Mouse (Mus musculus): ENCODE data around the gene Mmp8.

Mmp8 gene

DNA sequence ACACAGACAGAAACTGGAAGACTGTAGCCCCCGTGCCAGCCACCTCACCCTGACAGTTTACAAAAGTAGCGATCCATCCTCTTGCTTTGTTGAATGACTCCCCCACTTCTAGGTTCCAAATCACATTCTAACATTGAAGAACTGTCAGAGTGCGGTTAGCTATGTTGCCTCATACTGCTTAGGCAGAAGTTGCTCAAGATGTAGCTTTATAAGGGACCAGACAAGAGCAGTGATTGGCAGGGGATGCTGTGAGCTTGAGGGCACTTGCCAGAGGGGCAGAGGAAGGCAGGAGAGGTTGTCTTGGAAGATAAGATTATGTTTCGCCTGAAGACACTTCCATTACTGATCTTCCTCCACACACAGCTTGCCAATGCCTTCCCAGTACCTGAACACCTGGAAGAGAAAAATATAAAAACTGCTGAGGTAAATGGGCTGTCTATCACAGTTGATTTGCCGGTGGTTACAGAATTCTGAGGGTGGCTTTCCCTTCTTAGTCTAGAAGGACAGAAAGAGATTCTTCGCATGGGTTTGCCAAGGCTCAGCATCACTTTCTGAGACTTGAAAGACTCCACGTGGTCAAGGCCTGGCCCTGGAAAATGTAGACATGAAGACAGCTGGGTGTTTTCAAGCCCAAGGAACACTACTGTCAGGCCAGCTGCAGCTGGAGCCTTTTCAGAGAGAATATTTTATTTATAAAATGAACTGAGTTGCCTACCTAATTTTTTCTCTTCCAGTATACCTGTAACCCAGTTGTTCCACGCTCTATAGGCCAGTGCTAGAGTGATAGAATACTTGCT, at the start of gene Mmp8:
Gene Mmp8, plus strand, starts transcription at position 236 of the 797 bp plus-strand sequence.
- peak in 1 of 2 experiments; percentile 29 for DNase-seq

DNA sequence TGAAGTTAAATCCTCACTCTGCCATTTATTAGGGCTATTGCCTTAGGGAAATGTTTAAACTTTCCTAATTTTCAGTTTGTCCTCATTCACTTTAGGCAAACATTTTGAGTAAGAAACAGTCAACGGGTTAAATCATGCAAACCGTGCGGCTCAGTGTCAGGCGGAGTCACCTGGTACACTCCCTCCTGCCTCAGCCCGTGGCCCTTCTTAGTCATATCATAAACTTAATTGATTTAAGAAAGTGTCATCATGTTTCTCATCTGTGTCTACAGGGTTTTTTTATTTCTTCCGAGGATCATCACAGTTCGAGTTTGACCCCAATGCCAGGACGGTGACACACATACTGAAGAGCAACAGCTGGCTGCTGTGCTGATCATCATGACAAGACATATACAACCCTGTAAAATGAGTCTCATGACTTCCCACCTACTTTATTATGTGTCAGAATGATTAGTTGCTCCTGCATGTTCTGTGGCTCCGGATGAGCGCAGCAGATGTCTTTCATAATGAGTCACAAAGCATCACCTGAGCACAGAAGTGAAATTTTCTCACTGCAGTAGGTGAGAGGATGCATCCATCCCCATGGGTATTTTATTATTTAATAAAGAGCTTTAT, 48.5 kb upstream of the Mmp8 start:
- DNase-seq: no peak

DNA sequence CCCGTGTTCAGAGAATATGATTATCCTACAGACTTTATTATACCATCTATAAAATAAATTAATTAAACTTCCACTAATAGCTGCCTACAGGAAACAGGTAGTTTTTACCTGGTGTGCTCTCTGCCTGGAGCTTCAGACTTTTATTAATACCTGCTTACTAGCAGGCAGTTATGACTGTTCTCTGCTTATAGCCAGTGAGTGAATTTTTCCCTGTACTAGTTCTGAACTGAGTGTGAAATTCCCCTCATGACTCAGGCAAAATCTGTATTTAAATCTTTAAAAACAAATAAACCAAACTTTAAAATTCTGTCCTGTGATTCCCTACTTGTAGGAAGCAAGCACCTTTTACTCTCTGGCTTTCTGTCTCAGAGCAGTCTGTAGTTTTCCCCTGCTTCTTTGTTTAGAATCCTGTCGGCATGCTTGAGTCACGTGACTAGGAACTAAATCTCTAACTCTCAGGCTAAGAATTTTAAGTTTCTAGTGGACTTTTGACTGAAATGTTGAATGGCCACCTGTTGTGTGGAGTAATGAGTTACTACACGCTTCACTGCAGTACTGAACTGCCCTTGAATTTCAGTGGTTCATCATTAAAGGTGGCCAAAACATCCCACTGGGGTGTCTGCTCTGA, 40.2 kb upstream of the Mmp8 start:
- no peak for DNase-seq

DNA sequence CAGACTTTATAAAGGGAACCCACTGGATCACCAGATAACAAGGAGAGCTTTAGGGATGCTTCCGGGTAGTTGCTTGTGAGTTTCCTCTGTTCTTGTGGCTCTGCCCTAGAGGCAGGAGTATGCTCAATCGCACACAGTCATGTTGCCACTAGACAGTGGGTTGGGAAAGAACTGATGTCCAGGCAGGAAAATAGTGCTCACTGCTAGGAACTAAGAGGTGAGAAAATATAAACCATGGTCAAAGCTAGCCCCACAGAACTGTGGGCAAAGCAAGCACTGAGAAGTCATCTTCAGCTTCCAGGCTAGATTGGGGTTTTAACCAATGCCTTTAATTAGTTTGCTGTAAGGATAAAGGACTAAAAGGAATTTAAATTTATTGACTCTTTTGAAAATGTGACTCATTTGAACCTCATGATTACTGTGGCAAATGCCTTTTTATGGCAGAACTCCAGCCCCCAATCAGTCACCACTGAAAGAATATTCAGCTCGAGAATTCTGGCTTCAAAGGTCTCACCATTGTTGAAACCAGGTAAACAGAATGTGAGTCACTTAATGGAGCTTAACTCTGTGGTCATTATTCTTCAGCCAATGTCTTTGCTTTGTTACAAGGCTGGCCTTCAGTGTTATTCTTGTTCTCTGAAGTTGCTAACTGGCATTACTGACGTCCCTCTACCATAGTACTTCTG, 31.9 kb upstream of the Mmp8 start:
- peak in 1 of 2 experiments; percentile 2 for DNase-seq

DNA sequence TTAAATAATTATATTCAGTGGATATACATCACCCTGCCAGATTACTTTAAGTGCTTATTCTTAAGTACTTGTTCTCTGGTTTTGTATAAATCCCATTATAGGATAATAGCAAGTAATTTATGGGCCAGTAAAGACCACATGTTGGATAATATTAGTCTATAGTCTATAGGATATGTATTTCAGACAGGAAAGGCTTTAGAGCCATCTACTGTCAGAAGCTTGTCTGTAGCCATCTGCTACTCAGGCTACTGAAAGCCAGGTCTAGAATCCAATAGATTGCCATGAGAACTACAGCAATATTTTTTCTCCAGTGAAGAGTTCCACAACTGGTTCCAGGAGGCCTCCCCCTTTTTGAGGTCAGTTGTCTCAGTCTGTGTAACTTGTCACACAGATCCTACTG, 15.5 kb upstream of the Mmp8 start:
- no peak for DNase-seq

DNA sequence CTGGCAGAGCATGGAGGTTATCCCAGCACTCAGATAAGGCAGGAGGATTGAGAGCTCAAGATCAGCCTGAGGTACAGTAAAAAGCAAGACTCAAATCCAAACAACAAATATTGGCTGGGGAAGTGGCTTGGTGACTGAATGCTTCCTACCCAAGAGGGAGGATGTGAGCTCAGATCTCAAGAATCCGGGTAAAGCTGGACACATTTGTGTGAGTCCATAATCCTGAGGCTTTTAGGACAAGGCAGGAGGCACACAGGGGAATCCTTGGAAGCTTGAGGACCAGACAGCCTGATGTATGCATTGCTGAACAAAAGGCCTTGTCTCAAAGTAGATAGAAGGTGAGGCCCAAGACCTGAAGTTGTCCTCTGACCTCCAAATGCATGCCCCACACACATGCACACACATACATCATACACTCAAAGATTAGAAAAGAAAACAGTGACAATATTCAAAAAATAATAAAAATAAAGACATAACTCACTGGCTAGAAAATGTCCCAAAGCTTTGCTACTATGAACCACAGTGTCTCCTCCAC, 13.3 kb upstream of the Mmp8 start:
- DNase-seq: no peak

DNA sequence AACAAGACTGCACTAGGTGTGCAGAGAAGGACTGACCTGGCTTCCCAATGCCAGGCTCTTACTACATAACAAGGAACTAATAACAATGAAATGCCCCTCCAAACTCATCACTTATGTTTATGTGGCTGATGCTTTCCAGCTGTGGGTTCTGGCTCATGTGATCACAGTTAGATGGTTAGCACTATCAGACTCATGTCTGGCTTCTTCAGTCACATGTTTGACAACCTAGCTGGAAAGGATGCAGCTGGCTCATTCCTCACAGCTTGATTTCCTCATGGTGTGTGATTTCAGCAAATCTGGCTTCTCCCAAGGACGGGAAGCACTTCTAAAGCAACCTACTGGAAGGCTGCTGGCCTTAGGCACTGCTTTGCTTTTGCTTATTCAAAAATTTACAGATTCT, 12.8 kb upstream of the Mmp8 start:
- DNase-seq: peak; percentile 39 to 64

DNA sequence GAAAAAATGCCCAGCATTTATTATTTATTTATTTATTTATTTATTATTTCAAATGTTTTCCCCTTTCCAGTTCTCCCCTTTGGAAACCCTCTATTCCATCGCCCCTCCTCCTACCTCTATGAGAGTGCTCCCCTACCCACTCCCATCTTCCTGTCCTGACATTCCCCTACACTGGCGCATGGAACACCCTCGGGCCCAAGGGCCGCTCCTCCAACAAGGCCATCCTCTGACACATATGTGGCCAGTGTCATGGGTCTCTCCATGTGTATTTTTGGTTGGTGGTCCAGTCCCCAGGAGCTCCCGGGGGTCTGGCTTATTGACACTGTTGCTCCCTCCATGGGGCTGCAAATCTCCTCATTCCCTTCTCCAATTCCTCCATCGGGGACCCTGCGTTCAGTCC, 12.3 kb upstream of the Mmp8 start:
- DNase-seq: no peak

DNA sequence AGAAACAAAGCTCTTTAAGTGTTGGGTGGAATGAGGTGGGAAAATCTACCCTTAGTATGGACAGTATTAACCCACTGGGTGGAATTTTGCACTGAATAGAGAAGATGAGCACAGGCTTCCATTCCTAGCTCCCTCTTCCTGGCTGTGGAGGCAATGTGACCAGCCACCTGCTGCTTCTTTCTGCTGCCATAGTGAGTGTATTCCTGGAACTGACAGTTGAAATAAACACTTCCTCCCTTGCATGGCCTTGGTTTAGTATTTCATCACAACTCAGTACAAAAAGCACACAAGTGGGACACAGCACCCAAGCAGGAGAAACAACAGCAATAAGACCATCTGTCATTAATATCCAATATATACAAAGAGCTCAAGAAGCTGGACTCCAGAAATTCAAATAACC, 6.3 kb upstream of the Mmp8 start:
- DNase-seq: no peak

DNA sequence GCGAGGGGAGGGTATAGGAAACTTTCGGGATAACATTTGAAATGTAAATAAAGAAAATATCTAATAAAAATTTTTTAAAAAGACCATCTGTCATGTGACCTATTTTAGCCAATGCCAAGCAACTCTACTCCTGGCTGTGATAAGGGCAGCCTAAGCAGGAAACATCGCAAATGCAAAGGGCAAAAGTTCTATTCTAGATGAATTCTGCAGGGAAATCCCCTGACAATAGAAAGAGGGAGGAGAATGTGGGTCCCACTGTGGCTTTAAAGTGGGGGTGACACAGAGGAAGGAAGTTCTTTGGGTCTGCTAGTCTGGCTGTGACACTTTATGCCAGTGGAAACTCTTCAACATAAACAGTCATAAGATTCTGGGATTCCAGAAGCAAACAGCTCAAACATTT, 4.7 kb upstream of the Mmp8 start:
- no peak for DNase-seq

DNA sequence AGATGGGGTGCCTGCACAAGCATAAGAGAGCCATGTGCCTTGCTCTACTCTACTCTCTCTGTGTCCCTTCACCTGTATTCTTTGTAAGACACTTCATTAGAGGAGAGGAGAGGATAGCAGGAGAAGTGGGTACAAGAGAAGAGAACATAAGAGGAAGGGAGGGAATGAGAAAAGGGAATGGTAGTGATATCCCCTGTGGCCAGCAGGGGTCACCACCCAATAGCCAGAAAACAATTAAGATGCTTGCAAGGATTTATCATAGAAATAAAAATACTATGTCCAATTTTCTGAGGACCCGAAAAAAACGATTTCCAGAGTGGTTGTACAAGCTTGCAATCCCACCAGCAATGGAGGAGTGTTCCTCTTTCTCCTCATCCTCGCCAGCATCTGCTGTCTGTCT, 3.9 kb upstream of the Mmp8 start:
- DNase-seq: peak; percentile 26 to 32

DNA sequence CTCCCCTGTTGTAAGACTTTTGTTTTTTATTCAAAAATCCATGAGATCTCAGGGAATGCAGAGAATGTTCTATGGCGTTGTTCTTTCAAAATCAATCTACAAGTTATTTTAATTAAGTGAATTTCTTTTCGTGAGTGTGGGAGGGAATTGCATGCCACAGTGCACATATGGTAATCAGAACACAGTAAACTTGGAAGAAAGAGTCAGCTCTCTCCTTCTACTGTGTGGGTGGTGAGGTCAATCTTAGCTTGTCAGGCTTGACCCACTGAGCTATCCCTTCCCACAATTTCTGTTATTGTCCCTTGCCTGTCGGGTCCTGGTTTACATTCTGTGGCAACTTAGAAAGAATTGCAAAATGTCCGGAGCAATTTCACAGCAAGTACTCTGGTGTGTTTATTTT, 1.8 kb downstream of the Mmp8 start:
- no peak for DNase-seq

DNA sequence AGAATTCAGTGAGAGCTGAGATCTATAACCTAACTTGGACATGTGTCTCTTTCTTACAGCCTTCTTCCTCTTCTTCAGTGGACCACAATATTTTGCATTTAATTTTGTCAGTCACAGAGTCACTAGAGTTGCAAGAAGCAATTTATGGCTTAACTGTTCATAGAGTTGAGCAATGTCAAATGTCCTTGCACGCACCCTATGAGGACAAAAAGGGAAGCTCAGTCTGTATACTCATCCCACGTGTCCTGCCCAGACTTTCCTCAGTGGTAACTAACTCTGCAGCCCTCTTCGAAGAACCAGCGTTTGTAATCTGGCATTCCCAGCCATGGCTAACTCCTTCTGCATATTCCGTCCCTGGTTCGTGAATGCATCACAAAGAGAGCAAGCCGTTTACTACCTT, 9.1 kb downstream of the Mmp8 start:
- DNase-seq: peak; percentile 13 to 19

DNA sequence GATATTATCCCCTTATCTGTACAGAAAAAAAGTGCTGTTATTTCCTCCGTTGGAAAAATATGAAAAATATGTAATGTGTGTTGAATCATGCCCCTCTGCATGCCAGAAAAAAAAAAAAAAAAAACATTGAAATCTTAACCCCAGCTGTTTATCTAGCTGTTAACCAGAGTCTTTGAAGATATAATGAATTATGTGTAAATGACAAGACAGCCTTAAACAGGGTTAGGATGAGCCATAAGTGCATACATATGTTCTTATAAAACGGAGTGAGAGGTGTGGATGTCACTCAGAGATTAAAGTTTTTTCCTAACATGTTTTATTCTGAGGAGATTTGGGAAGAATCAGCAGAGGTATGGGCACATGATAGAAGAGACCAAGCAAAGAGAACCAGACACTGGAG, 9.7 kb downstream of the Mmp8 start:
- DNase-seq: no peak

DNA sequence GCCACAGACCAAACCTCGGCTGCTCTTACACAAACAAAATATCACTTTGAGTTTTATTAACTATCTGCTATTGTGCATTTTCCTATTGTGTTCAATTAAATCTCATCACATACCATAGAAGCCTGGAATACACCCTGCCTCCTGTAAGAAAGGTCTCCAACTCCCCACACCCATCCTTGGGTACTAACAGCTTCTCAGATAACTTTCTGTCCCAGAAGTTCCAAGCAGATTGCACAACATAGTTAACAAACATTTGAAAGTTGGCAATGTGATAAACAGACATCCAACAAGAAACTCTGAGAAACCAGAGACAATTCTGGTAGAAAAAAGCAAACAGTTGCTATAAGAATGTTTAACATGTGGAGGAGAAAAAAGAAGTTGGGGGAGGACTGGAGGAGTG, 12.2 kb downstream of the Mmp8 start:
- no peak for DNase-seq

DNA sequence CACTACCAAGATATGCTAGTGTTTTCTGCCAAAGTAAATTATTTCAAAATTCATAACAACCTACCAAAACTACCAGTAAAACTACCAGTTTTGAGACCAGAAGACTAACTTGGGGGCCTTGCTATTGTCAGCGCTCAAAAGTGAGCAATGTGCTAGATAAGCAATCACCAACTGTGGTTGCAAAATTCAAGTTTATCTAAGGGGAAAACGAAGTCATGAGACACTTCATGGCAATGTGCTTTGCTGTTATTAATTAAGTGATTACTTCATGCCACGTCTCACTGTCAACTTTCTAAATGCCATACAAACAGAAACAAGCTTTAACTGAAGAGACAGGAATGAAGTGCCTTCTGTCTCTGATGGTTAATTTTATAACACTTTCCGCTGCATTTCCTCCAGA, 12.9 kb downstream of the Mmp8 start, which contains the start of gene Mmp27:
Gene Mmp27, plus strand, starts transcription at position 235 of the 400 bp plus-strand sequence.
- DNase-seq: no peak

DNA sequence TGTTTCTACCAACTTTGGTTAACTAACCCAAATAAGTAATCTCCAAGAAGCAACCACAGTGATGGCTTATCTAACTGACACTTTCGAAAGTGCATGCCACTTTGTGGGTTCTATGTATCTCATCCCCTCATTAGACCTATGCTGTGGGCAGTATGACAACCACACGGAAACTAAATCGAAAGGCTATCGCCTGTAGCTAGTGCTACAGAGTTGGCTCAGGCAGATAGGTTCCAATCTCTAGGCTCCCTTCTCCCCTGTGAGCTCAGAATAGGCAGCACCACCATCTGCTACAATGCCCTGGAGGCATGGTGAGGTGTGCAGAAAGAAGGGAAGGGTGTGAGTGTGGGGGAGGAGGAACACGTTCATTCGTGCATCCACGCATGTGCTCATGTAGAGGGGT, 13.9 kb downstream of the Mmp8 start:
- DNase-seq: no peak

DNA sequence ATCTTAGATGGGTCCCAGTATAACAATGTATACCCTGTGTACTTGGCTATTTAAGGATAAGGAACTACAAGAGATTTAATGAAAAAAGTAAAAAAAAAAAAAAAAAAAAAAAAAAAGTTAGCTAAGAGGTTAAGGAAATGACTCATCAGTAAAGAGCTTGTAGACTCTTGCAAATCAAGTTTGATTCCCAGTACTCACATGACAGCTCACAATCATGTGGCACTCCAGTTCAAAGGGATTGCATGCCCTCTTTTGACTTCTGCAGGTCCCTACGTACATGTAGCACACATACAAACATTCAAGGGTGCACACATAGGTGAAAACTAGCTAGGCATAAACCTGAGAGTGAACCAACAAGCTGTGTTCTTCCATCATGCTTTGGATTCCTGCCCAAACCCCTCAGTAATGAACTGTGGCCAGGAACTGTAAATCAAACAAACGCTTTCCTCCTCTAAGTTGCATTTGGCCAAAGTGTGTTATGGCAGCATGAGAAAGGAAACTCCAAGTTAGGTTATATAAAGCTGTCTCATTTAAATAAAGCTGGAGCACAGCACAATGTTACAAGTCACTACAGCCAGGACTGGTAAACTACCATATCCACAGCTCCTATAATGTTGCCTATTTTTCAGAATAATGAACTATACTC, 14.5 kb downstream of the Mmp8 start:
- DNase-seq: peak in 1 of 2 experiments; percentile 43

DNA sequence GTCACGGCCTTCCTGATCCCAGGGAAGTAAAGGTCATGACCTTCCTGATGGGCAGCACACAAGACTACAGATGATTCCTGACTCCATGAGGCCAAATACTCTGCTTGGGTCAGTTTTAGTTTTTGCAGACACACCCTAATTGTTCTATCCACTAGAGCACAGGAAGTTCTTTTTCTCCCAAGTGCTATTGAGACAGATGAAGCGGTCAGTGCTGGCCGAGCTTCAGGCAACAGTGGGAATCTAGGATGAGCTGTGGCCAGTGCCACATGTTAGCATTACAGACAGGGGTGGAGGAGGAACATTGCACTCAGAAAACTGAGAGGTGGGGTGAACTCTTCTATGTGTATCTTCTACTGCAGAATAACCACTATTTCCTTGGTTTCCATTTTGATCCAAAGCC, 17.3 kb downstream of the Mmp8 start:
- peak in 1 of 2 experiments; percentile 43 for DNase-seq

DNA sequence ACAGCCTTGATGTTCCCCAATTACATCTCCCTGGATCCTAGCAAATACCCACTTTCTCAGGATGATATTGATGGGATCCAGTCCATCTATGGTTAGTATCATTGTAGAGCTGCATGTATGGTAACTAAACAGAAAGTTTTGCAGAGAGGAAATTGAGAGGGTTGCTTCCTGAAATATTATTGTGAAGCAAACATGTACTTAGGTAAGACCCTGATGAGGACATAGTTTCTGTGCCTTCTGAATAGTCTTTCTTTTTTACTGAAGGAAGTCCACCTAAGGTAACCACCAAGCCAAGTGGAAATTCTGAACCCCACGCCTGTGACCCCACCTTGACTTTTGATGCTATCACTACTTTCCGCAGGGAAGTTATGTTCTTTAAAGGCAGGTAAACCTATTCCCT, 19.1 kb downstream of the Mmp8 start:
- no peak for DNase-seq

DNA sequence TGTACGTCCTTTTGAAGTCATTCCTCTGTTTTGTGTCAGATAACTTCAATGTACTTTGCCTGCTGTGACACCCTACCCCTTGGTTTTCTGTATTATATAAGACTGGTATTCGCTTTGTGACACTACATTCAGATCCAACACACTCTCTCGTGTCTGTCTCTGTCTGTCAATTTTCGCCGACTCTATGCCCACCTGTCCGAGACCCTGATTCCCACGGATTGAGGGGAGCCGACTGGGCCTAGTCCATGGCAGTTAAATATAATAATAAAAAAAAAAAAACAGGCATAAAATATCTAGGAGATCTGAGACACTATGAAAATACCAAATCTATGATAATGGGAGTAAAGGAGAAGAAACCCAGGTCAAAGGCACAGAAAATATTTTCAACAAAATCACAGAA, 31.8 kb downstream of the Mmp8 start:
- DNase-seq: no peak

DNA sequence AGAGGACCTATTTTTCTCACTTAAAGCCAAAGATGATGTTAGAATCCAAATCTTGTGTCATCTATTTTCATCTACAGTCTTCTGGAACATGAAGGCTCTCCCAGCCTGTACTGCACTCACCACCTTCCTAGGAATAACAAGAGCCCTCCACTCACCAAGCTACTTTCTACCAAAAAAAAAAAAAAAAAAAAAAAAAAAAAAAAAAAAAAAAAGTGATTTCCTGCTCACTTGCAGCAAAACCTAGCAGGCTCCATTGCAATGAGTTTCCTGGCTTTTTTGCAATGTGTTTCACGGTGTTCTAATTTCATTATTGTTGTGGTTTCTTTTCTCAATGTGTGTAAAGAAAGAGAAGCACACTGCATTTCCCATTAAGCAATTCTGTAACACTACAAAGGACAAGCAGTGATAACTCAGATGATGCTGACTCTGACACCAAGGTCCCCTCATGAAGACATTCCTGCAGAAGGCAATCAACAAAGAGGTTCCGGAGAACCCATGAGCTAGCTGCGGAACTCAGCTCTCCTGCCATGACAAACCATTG, 35.1 kb downstream of the Mmp8 start:
- no peak for DNase-seq

All from lung, adult 18-20 months (tissue).